Mouse (Mus musculus) common myeloid progenitor, adult 5-6 weeks (primary cell): ENCODE data around the gene Pdp2. TPM values are rescaled to one million over a fixed set of nuclear protein-coding genes. Genes with fewer than 3 reads are reported as not detected.
A peak's percentile ranks its signal among the peaks of the same experiment; 100 is the strongest.

Source experiments
- ATAC-seq: replicated peaks from 2 replicates; pipeline ENCODE4 v1.8.0; 2016; ENCODE audit warnings: low read depth, mild to moderate bottlenecking, moderate TSS enrichment, inconsistent platforms; ENCODE audit not compliant: poor library complexity, severe bottlenecking
- total RNA-seq: library from RNA; stranded (forward); fragments of 200-1000, 187-1606 nt; gene quantifications from 2 replicates; pipeline ENCODE4 v1.2.3, GENCODE M21; 2017

The Pdp2 gene
- total RNA-seq, 1 experiment from 2014 or later = 12.4 TPM

DNA sequence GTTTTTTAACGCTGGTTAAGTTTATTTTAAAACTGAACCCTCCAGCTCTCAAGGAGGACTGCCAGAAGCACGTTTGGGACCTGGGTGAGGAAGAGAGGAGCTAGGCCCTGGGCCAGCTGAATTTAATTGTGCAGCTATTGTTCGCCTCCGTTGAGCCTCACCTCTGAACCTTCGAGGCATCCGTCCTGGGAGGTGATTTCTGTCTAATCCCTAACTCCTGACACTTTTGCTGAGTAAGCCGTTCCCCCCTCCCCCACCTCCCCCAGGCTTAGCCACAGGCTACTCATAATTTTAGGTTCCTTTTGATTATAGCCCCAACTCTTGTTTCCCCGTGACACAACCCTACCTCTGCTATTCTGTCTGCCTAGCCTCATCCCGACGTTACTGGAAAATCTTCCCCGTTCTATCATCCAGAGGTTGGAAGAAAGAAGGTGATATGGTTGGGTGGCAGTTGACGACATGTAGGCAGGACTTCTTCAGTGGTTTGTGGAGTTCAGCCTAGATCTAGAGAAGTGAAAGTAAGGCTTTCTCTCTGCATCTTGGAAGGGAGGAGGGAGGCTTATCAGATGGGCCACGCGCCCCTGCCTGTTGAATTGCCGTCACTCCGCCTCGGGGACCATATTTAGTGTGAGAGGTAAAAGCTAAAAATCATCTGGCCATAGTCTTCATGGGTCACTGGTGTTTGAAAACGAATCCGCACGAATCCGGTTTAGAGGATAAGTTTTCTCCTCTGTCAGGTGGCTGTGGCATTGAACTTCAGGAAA lies 4.7 kb downstream of the Pdp2 start:
- ATAC-seq = peak; percentile 73

DNA sequence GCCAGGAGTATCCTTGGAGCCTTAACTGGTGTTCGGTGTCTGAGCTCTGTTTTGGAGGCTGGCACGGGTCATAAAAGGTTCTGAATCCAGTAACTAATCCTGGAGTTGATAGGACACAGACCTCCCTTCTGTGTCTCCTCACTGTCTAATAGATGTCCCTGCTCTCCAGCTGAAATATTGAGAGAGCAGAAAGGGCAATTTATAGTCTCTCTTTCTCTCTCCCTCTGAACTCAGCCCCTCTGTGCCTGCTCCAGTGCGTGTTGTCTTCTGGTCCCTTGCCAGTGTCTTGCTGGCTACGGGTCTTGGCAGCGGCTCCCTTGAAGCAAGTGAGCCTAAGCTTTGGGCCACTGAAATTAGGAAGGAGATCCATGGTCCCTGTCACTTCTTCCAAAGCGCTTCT lies 6.4 kb downstream of the Pdp2 start:
- no peak for ATAC-seq

DNA sequence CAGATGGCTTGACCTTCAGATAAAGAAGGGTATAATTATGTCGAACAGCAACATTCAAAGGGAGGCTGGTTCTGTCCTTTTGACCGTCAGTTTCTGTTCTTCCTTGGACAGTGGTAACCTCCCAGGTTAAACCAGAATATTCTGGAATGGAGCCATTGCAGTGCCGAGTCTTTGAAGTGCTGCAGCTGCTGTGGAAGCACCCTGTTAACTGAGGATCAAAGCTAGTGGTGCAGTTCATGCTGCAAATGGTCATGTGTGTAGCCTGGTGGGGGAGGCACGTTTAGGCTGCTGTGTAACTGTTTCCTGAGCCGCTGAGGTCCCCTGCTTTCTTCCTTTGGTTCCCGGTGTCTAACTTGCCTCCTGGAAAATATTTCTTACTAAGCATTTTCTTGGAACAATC lies 7.2 kb downstream of the Pdp2 start:
- no peak for ATAC-seq

DNA sequence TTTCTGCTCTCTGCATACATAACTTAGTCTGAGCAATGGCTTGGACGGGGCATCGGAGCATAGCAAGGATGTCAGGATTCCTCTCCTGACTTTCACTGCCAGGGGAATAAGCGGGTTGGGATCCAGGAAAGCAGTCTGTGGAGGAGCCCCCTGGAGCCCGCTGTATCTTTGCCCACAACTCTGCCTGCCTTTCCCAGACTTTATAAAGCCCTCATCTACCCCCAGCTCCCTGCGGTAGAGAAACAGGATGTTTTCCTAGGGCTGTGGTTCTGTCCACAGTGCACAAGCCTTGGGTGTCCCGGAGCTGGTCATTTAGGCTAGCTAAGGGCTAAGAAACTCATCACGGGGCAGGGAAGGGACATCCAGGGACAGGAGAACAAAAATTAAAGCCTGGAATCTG lies 10.1 kb downstream of the Pdp2 start:
- ATAC-seq = no peak

DNA sequence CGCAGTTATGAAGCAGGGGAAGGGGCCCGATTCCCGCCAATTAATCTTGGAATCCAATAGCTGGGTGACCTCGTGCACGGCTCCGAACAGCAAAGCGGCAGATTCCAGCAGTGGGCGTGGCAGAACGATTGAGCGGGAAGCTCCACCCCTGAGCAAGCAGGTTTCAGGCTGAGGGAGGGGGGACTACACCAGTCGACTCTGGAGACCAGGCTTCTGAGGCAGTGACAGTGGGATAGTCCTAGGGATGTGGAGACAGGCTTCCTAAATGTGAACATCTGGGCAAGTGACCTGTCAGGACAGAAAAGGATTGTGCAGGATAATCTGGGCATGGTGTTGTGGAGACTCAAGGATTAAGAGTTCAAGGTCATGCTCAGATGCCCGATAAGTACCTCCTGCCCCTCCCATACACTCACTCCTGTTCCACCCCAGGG lies 10.7 kb downstream of the Pdp2 start:
- ATAC-seq = 0 out of 2 replicates have a peak, but pooled peaks have one; percentile 2

DNA sequence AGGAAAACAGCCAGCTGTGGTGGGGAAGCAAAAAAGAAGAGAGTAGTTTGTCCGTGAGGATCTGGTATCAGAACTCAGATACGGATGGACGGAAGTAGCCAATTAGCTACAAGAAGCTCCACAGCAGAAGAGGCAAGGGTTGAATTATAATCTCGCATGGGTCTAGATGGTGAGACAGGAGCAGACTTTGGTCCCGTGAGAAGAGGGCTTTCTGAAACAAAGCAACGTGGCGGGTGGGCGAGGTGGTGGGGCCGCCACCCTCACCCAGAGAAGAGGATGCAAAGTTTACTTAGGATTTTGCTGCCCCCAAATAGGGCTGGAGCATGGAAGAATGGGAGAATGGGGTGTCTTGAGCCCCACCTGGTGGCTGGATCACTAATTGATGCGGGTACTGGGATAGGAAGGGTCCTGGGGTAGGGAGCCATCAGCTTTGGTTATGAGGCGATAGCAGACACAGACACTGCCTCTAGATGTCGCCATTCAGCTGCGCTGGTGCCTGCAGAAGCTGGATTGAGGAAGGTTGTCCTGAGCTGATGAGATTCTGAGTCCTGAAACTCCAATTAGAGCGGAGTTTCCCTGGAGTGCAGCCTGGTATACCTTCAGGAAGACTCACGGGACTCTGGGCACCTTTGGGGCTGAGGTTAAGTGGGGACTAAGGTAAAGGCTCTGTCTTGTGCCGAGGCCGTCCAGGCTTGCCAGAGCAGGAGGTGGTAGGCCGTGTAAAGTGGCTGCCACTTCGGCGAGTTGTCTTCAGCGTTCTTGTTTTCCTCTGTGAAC lies 11.4 kb downstream of the Pdp2 start:
- ATAC-seq = peak; percentile 99

DNA sequence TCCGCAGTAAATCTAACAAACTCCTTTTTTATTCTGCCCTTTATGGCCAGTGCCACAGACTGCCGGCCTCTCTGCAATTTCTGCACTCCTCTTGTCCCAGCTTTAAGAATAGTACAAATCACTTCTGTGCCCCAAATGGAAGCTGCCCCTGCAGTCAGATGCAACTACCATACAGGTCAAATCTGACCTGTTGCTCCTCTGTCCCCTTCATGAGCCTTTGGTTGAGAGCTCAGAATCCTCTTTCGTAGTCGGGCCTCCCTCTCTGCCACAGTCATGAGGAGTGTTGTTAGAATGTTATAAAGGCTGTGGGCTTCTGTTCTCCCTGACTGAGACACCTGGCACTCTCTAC lies 12.0 kb downstream of the Pdp2 start:
- no peak for ATAC-seq

DNA sequence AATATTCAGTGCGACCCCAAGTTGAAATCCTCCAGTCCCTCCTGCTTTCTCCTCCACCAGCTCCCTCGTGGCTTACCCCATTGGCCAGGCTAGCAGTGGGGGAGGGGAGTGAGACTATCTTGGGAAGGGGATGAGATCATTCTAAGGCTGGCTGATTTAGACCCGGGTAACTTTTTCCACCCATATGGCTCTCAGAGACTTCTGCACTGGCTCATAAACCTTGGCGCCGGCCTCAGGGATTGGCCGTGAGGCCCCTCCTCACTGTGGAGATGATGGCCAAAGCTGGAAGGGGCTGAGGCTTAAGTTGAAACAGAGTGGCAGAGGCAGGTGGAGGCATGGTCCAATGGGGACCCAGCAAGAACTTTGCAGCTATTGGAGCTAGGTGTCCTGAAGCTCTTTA lies 15.1 kb downstream of the Pdp2 start:
- ATAC-seq = no peak

DNA sequence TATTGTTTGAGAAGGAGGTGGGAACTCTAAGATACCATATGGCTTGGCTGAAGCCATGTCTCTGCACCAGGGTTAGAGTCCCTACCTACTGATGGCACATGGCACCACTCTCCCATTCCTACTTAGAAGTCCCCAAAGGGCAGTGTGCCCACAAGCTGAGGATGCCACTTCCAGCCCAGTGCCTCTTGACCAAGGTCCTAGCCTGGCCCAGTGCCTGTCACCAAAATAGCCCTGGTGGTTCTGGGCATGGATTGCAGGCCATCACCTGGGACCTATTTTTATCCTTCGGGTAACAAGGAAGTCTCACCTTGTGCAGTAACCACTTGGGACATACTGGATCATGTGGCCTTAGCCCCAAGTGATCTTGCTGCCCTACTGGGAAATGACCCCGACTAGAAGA lies 16.7 kb downstream of the Pdp2 start:
- ATAC-seq = no peak

DNA sequence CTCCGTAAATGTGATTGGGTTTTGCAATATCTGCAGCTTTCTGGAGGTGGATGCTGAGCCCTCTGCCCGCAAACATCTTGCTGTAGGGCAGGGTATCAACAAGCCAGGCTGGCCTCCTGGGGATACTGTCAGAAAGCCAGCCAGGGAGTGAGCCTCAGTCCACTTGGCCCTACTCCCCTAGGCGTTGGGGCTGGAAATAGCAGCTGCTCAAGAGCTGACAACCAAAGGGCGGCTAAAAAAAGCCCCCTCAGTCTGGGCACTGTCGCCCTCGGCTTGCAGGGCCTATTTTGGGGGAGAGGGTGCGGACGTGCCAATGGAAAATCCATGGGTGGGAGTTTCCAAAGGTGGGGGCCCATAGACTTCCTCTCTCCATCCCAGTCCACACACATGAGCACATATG lies 18.0 kb downstream of the Pdp2 start:
- no peak for ATAC-seq

DNA sequence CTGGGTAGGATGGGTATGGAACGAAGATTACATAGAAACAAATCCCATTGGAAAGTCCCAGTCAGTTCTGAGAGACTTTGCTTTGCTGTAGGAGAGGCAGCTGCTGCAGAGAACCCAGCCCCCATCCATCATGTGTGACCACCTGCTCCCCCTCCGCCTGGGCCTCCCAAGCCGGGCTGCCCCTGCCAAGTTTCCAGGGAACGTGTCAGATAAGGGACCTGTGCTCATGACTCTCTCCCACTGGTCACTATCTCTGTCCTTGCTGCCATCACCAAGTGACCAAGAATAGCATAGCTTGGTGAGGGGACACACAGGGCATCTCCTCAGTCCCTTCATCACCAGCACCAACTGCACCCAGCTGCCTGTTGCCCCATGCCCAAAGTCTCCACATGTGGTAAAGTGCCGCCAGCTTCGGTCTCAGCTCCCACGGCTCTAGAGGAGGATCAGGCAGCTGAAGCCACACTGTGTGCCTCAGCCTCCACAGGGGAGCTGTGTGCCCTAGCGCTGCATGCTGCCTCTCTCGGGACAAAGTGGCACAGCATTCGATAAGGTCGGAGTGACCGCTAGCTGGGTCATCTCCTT lies 19.0 kb downstream of the Pdp2 start:
- no peak for ATAC-seq

DNA sequence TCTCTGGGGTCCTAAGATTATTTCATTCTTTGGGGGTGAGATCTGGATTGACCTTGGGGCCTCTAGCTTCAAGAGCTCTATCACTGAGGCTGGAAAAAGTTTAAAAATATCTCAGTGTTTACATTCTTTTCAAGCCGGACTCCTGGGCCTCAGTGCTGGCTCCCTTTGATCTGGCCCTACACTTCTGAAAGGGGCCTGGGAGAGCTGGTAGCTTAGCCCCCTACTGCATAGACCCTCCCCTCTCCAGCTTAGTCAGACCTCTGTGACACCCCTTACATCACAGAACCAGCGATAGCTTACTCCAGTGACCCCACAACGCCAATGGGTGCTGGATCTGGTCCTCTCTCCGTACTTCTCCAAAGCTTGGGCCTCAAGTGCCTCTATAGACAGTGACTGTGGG lies 20.4 kb downstream of the Pdp2 start:
- no peak for ATAC-seq

DNA sequence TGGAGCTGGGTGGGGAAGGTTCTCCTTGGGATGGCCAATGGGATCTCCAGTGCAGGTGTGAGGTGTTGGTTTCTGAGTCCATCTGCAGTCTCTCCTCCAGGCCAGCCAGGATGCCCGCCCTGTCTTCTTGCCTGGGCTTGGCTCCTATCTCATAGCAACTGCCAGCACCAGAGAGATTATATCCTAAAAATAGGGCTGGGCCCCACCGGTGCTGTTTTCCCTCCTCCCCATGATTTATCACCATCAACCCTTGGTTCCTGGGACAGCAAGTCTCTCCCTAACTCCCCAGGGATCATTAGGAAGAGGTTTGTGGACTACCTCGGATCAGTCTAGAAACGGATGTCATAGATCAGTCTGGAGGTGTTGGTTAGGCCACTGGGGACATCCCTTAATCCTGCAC lies 21.9 kb downstream of the Pdp2 start:
- ATAC-seq = no peak

DNA sequence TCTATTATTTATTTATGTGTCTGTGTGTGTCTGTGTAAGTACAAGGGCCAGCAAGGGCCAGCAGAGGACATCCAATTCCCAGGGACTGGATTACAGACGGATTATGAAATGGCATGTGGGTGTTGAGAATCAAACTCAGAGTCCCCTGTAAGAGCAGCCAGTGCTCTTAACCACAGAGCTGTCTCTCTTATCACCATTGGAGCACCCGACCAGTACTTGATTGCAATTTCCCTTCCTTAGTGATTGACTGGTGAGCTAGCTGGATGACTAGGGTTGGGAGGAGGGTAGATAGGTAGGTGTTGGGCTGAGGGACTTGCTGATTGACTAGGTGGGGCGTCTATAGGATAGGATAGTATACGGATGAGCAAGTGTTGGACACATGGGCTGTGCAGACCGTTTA lies 29.5 kb downstream of the Pdp2 start:
- no peak for ATAC-seq

DNA sequence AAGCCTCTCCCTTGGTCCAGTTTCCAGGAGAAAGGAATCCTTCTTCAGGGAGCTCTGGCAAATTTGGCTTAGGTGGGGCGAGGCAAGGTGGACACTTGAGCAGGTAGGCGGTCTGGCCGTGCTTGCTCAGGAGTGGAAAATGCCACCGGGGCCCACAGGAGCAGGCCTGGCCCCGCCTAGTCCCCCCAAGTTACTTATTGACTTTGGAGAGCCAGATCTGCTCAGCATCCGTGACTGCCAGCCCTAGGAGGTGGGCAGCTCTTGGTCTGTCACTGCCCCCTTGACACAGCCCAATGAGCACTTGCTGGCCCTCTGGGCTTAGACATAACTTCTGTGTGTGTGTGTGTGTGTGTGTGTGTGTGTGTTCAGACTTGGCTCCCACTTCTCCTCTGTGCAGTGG lies 32.9 kb downstream of the Pdp2 start, which contains the start of gene Cdh16:
Gene Cdh16 (minus strand): TSS at position 236 of the 400 bp plus-strand sequence.
- ATAC-seq = no peak

DNA sequence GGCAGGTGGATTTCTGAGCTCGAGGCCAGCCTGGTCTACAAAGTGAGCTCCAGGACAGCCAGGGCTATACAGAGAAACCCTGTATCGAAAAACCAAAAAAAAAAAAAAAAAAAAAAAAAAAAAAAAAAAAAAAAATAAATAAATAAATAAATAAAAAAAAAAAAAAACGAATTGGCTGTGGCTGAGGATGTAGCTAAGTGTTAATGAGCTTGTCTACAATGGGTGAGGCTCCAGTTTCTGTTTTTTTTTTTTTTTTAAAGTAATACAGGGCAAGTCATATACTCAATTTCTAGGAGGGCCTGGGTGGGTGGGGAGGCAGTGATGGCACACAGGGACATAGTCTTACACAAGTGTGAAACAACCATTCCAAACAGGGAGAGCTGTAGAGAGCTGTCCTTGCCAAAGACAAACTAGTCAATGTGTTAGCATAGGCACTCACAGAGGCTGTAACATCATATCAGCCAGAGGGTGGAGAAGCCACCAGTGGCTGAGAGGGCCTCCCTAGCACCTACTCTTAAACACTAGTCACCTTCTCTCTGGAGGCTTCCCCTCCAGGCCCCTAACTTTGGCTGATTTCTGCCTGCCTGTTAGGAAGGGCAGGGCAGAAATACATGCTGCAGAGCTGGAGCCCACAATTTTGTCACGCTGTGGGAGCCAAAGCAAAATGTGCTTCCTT lies 36.0 kb downstream of the Pdp2 start:
- ATAC-seq = no peak

DNA sequence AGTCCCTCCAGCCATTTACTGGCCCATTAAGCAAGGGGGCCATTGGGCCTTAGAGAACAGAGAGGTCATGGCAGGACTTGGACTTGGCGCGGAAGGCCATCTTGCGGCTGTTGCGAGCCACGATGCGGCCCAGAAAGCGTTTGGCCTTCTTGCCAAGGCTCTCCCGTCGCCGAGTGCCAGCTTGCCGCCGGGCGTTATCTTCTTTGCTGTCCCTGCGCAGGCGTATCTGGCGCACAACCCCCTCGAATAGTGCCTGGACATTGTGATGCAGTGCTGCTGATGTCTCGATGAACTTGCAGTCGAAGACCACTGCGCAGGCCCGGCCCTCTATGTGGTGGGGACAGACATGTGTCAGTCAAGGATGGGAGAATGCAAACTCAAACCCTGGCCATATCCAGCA lies 37.2 kb downstream of the Pdp2 start:
- no peak for ATAC-seq

DNA sequence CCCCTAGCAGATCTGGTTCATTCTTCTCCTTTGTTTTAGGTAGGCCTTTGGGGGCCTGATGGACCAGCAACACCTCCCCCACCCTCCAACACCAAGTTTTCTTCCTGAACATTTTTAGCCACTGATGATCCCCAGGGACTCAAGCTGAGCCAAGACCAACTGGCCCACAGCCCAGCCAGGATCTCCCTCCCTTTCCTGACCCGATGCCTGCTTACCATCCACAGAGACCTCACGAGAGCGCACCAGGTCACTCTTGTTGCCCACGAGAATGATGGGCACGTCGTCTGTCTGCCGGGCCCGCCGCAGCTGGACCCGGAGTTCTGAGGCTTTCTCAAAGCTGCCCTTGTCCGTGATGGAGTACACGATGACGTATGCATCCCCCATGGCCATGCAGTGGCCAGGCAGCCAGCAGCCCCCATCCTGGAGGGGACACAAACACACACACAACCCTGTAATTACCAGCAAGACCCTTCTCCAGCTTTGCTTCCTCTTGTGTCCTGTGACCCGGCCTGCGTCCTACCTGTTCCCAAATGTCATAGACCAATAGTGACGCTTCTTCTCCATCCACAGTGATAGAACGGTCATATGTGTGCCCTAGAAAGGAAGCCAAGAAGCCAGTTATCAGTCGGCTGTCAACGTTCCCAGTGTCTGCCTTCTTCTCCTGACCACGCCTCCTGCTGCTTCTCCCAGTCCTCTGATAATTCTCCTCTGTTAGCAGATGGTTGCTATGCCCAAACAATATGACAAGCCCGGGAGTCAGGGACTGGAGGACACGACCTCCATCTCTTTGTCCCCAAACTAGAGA lies 38.3 kb downstream of the Pdp2 start:
- peak; percentile 14; the same call in 1 of the 2 replicates for ATAC-seq

DNA sequence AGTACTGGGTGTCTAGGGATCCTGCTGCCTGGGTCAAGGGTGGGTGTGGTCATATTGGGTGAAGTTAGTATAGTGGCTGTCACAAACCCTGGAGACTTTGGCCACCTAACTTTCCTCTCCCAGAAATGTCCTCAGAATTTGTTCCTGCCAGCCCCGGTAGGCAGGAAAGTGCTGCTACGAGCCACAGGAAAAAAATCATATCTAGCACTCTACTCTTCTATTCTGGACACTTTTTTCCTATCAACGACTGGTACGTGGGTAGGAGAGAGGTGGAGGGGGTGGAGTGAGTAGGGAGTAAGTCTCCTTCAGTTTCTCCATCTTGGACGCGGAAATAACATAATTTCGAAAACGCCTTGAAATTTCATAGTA lies 38.8 kb downstream of the Pdp2 start:
- ATAC-seq = no peak; the same call in 1 of the 2 replicates

DNA sequence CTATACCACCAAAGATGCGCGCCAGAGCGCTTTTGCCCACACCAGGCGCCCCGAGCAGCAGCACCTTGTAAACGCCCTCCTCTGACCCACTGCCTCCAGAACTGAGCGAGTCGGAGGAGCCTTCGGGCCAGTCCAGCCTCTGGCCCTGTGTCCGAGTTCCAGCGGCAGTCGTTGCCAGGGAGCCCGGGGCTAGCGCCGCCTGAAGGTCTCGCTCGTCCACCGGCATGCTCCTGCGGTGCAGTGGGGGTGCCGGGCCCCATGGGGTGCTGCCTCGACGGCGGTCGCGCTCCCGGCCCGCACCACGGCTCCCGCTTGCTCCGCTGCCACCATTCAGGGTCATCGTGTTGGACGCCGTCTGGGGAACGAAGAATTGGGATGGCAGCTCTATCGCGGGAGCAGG lies 39.3 kb downstream of the Pdp2 start:
- peak; percentile 15; the same call in 1 of the 2 replicates for ATAC-seq
